Mouse (Mus musculus): ENCODE results near the gene 4930522L14Rik. TPM values are rescaled to one million over a fixed set of nuclear protein-coding genes. Genes with fewer than 3 reads are reported as not detected.
"Not testable (repeated sequence)": the region's sequence is repeated elsewhere in the genome, so short reads cannot be mapped to it uniquely, and the experiment has no call there.

The 4930522L14Rik gene
- total RNA-seq (2021) = 1 to 10 TPM in 1 of 2 experiments, under 1 TPM in 1; 0.98 to 2.1 TPM

DNA sequence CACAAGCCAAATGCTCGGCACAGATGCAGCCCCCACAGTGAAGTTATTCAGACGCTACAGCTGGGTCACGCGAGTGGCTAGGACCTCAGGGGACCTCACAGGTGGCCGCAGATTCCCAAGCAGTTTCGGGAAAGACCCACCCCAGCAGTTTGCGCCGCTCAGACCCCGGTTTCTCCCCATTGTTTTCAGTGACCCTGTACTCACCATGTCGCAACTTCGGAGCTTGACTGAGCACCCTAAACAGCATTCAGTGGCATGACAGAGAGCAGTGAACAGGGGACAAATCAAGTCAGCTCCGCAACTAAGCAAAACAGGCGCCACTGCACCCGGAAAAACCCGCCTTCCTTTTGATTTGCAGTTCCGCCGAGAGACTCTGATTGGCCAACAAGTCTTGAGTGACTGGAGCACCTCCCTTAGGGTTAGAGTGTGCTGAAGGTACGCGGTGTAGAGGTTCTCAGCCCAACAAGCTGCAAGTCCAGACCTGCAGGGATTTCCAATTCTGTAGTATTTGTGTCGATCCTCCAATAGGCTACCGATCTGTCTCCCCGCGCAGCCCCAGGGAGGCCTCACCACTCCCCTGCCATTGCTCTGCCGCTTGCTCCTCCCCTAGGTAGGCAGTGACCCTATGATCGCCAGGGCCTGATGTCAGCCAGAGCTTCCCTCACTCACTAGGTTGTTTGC lies at the start of gene 4930522L14Rik:
Gene 4930522L14Rik (minus strand): TSS at position 496 of the 681 bp plus-strand sequence.
- intact Hi-C loops (cut with DNase I) = loop anchor here (10.0 kb wide), 1 partner anchor 57 kb away; the partner anchor contains the start of gene 5430403G16Rik
- DNase-seq (ENCODE audit: low spot score) = peak; percentile 50

DNA sequence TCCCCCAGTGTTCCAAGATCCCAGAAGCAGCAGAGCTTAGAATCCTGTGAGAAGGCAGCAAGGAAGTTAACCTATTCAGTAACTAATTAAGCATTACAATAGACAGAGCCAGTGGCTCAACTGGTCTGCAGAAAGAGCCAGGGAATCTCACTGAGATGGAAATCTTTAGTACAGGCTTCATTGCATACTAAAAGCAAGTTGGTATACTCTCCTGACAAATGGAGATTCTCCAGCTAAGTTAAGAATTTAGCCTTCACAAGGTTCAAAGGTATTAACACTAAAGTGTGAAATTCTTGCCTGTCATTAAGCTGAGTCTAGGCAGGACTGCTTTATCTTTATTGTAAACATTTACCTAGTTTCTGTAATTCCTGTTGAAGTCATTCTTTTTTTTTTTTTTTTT lies 49.8 kb upstream of the 4930522L14Rik start:
- intact Hi-C loops (cut with DNase I); DNase-seq (ENCODE audit: low spot score): not testable (repeated sequence)

DNA sequence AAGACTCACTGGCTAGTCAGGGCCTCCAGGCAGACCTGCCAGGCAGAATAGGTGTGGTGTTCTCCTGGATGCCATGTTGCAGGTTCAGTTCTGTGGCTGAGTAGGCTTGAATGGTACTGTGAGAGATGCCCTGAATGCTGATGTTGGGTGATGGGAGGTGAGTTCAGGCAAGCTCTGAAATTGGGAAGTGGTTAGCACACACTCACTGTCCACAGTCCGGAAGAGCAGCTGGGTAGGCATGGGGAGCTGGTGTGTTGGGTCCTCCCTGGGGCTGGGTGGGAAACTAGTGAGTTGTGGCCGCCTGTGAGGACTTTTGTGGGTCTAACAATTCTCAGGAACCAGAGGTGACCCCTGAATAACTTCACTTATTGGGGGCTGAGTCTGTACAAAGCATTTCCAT lies 48.3 kb upstream of the 4930522L14Rik start:
- DNase-seq (ENCODE audit: low spot score); intact Hi-C loops (cut with DNase I): not testable (repeated sequence)

DNA sequence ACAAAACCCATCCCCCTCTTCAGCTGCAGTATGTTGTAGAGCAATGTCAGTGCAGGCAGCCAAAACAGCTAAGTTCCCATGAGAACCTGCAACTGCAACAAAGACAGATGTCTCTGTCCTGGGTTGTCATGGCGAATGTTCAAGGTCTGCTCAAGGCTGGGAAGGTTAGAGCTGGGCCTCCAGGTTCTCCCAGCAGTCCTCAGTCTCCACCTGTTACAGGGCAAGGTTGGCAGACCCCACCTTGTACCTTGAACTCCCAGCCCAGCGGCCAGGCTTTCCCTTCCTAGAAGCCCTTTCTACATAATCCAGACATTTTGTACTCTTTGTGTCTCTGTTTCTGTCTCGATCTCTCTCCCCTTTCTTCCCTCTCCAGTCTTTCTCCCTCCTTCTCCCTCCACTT lies 45.3 kb upstream of the 4930522L14Rik start:
- intact Hi-C loops (cut with DNase I); DNase-seq (ENCODE audit: low spot score): not testable (repeated sequence)

DNA sequence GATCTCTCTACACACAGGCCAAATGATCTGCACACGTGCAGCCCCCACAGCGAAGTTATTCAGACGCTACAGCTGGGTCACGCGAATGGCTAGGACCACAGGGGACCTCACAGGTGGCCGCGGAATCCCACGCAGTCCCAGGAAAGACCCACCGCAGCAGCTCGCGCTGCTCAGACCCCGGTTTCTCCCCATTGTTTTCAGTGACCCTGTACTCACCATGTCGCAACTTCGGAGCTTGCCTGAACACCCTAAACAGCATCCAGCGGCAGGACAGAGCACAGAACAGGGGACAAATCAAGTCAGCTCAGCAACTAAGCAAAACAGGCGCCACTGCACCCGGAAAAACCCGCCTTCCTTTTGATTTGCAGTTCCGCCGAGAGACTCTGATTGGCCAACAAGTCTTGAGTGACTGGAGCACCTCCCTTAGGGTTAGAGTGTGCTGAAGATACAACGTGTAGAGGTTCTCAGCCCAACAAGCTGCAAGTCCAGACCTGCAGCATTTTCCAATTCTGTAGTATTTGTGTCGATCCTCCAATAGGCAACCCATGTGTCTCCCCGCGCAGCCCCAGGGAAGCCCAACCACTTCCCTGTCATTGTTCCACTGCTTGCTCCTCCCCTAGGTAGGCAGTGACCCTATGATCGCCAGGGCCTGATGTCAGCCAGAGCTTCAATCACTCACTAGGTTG lies 44.4 kb upstream of the 4930522L14Rik start:
- intact Hi-C loops (cut with DNase I) = not testable (repeated sequence)

DNA sequence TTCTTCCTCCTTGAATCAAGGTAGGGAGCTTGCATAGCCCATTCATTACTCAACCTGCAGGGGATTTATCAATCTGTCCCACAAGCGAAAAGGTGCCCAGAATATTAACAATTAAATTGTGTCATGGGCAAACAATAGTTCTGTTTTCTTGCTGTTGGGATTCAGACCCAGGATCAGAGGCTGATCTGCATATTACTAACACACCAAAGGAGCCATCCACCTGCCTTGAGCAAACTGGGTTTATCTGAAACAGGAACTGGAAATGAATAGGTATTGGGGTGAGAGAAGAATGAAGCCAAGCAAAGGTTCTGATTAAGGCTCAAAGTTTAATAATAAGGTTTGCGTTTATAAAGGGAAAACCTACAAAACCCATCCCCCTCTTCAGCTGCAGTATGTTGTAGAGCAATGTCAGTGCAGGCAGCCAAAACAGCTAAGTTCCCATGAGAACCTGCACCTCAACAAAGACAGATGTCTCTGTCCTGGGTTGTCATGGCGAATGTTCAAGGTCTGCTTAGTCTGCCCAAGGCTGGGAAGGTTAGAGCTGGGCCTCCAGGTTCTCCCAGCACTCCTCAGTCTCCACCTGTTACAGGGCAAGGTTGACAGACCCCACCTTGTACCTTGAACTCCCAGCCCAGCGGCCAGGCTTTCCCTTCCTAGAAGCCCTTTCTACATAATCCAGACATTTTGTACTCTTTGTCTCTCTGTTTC lies 541 bp upstream of the 4930522L14Rik start:
- intact Hi-C loops (cut with DNase I) = loop anchor here (10.0 kb wide), 1 partner anchor 57 kb away; the partner anchor contains the start of gene 5430403G16Rik
- not testable (repeated sequence) for DNase-seq (ENCODE audit: low spot score)

More for the DNA sequence above, 44.4 kb upstream of the 4930522L14Rik start:
- peak; percentile 38 for DNase-seq (ENCODE audit: low spot score)

DNA sequence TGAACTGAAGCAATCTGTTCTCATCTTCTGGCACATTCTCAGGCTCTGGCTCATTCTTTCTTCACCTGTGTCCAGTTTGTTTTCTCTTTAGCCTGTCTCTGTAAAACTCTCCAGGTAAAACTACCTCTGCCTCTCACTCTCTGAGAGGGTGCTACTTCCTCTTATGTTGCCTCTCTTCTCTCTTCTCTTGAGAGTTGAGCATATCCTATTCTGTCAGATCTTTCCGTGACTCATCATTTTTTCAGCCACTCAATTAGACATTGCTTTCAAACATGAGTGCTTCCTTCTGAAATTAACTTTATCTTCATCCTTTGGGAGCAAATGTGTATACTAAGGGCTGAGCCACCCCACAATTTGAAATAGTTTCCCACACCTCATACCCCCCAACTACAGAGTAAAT lies 6.6 kb downstream of the 4930522L14Rik start:
- DNase-seq (ENCODE audit: low spot score); intact Hi-C loops (cut with DNase I): not testable (repeated sequence)

DNA sequence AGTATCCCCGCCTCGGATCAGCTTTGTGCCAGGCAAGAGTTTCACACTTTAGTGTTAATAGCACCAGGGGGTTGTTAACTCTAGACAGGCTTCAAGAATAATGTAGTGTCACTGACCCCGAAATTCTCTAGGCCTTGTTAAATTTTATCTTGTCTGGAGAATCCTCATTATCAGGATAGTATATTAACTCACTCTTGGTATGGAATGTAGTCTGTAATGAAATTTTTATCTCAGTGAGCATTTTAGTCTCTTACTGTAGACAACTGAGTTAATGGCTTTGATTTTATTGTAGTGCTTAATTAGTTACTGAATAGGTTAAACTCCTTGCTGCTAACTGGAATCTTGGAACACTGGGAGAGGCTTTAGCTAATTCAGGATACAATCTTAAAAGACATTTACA lies 34.3 kb downstream of the 4930522L14Rik start:
- DNase-seq (ENCODE audit: low spot score); intact Hi-C loops (cut with DNase I): not testable (repeated sequence)

DNA sequence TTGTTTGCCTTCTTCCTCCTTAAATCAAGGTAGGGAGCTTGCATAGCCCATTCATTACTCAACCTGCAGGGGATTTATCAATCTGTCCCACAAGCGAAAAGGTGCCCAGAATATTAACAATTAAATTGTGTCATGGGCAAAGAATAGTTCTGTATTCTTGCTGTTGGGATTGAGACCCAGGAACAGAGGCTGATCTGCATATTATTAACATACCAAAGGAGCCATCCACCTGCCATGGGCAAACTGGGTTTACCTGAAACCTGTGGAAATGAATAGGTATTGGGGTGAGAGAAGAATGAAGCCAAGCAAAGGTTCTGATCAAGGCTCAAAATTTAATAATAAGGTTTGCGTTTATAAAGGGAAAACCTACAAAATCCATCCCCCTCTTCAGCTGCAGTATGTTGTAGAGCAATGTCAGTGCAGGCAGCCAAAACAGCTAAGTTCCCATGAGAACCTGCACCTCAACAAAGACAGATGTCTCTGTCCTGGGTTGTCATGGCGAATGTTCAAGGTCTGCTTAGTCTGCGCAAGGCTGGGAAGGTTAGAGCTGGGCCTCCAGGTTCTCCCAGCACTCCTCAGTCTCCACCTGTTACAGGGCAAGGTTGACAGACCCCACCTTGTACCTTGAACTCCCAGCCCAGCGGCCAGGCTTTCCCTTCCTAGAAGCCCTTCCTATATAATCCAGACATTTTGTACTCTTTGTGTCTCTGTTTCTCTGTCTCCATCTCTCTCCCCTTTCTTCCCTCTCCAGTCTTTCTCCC lies 60.3 kb downstream of the 4930522L14Rik start:
- DNase-seq (ENCODE audit: low spot score) = not testable (repeated sequence)
- intact Hi-C loops (cut with DNase I) = loop anchor here (10.0 kb wide), 1 partner anchor 63 kb away; the partner anchor contains the start of gene 4930522L14Rik

DNA sequence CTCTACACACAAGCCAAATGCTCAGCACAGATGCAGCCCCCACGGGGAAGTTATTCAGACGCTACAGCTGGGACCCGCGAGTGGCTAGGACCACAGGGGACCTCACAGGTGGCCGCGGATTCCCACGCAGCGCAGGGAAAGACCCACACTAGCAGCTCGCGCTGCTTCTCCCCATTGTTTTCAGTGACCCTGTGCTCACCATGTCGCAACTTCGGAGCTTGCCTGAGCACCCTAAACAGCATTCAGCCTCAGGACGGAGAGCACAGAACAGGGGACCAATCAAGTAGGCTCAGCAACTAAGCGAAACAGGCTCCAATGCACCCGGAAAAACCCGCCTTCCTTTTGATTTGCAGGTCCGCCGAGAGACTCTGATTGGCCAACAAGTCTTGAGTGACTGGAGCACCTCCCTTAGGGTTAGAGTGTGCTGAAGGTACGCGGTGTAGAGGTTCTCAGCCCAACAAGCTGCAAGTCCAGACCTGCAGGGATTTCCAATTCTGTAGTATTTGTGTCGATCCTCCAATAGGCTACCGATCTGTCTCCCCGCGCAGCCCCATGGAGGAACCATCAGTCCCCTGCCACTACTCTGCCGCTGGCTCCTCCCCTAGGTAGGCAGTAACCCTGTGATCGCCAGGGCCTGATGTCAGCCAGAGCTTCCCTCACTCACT lies 61.0 kb downstream of the 4930522L14Rik start, which contains the start of gene 5430403G16Rik:
Gene 5430403G16Rik (minus strand): TSS at position 505 of the 665 bp plus-strand sequence.
- intact Hi-C loops (cut with DNase I) = loop anchor here (10.0 kb wide), 1 partner anchor 64 kb away; the partner anchor contains the start of gene 4930522L14Rik
- peak; percentile 53 for DNase-seq (ENCODE audit: low spot score)

Other genes starting within 250 kb of the 4930522L14Rik start
- 1 to 10 TPM; 6.3 to 7.1 TPM for gene Crlf2, start 192.9 kb downstream of the 4930522L14Rik start, total RNA-seq (2021)
- gene 5430403G16Rik, start 60.8 kb downstream of the 4930522L14Rik start, total RNA-seq (2021) = under 1 TPM; 0.18 to 0.31 TPM
- 1 to 10 TPM; 3.7 to 5.1 TPM for gene Gm15446, start 171.5 kb upstream of the 4930522L14Rik start, total RNA-seq (2021)
- 1 to 10 TPM; 5.7 to 9.6 TPM for gene Zfp932, start 244.6 kb upstream of the 4930522L14Rik start, total RNA-seq (2021)